Comparison of ENCODE assay signal across 23 mouse cellular contexts in genomic region chr5:34999281-34999680, GRCm38 (mm10). TPM values are rescaled to one million over a fixed set of nuclear protein-coding genes. Genes with fewer than 3 reads are reported as not detected.
DNase-seq lines count a peak whose midpoint lies in the region; ATAC-seq lines count a peak whose summit lies in the region.
"Had no signal": no experiment of that assay in that cellular context is flagged by ENCODE, and none has a peak within 500 bp of the region (broad histone marks: within the 10 kb centered on the region; RNA-seq: fewer than 3 reads in every experiment).

No protein-coding gene starts in this region.

- H3K4me3 ChIP-seq in hindbrain, embryonic 16.5 days (ENCODE audit: low read length): no peak overlapping the region
- H3K4me3 ChIP-seq in hindbrain, embryonic 14.5 days (replicated peaks; ENCODE audit: low read length): no peak overlapping the region
- H3K4me3 ChIP-seq in embryonic facial prominence, embryonic 15.5 days (replicated peaks): no peak overlapping the region
- H3K4me3 ChIP-seq: heart, adult 2 months; lung, embryonic 15.5 days; midbrain, embryonic 10.5 days; neural tube, embryonic 12.5 days had no signal

- DNase-seq in hindbrain, embryonic 14.5 days (ENCODE audit: low spot score): no peak
- peak; percentile 54 to 69 for DNase-seq in urinary bladder, adult 18-20 months (ENCODE audit: low spot score in 2 of 2)
- DNase-seq in urinary bladder, postnatal 10 days (ENCODE audit: low spot score): no peak
- no peak for DNase-seq in embryo, embryonic 11 days
- DNase-seq in right cerebral cortex, postnatal 10 days (ENCODE audit: low spot score in 2 of 2): no peak
- DNase-seq: adrenal gland, postnatal 36 days; cerebellum, adult 11-12 months; cerebellum, postnatal 14 days; gastrocnemius, postnatal 14 days; heart, adult 2 months; heart, postnatal 36 days; kidney, adult 18-20 months; layer of hippocampus, postnatal 36 days; lung, postnatal 4 days; right cerebral cortex, adult 18-20 months; thymus, adult 2 months had no signal

- peaks cover 4% of the 10 kb centered on the region for H3K4me1 ChIP-seq in hindbrain, embryonic 16.5 days (ENCODE audit: control insufficient read depth, insufficient read depth, low read depth, low read length)
- no peaks in the 10 kb centered on the region for H3K4me1 ChIP-seq in hindbrain, embryonic 14.5 days (replicated peaks; ENCODE audit: control insufficient read depth, insufficient read depth, low read length)
- peaks cover 44% of the 10 kb centered on the region for H3K4me1 ChIP-seq in embryonic facial prominence, embryonic 15.5 days
- H3K4me1 ChIP-seq: lung, embryonic 15.5 days had no signal

- no peaks in the 10 kb centered on the region for H3K9me3 ChIP-seq in hindbrain, embryonic 16.5 days (ENCODE audit: control insufficient read depth, low read length)
- no peaks in the 10 kb centered on the region for H3K9me3 ChIP-seq in hindbrain, embryonic 14.5 days (ENCODE audit: control insufficient read depth, low read length)
- no peaks in the 10 kb centered on the region for H3K9me3 ChIP-seq in embryonic facial prominence, embryonic 15.5 days (replicated peaks)
- H3K9me3 ChIP-seq: lung, embryonic 15.5 days; midbrain, embryonic 10.5 days; neural tube, embryonic 12.5 days had no signal

- no peaks in the 10 kb centered on the region for H3K36me3 ChIP-seq in hindbrain, embryonic 16.5 days (ENCODE audit: control insufficient read depth, insufficient read depth, low read length)
- peaks cover 5% of the 10 kb centered on the region; the same call in 1 of the 2 replicates for H3K36me3 ChIP-seq in hindbrain, embryonic 14.5 days (replicated peaks; ENCODE audit: control insufficient read depth, insufficient read depth)
- H3K36me3 ChIP-seq in embryonic facial prominence, embryonic 15.5 days: no peaks in the 10 kb centered on the region
- H3K36me3 ChIP-seq: lung, embryonic 15.5 days had no signal

- H3K9ac ChIP-seq in hindbrain, embryonic 16.5 days (ENCODE audit: low read depth, low read length): no peak overlapping the region
- H3K9ac ChIP-seq in hindbrain, embryonic 14.5 days: no peak overlapping the region
- no peak overlapping the region for H3K9ac ChIP-seq in embryonic facial prominence, embryonic 15.5 days
- H3K9ac ChIP-seq: liver, embryonic 14.5 days; lung, embryonic 15.5 days; neural tube, embryonic 12.5 days had no signal

- no peak for ATAC-seq in hindbrain, embryonic 16.5 days
- ATAC-seq in hindbrain, embryonic 14.5 days (ENCODE audit: low FRiP score): no peak
- ATAC-seq in embryonic facial prominence, embryonic 15.5 days (ENCODE audit: insufficient number of reproducible peaks, low FRiP score, low TSS enrichment, low read depth): no peak; the same call in 1 of the 2 replicates

- no peak overlapping the region for H3K4me2 ChIP-seq in hindbrain, embryonic 16.5 days (ENCODE audit: low read length)
- H3K4me2 ChIP-seq in hindbrain, embryonic 14.5 days (replicated peaks): no peak overlapping the region
- 0 out of 2 replicates have a peak overlapping the region, but pooled peaks have one; percentile 8 for H3K4me2 ChIP-seq in embryonic facial prominence, embryonic 15.5 days (replicated peaks)
- H3K4me2 ChIP-seq: lung, embryonic 15.5 days; neural tube, embryonic 12.5 days had no signal

- WGBS in hindbrain, embryonic 16.5 days: 75% methylated on average over 6 of the region's 6 CpGs
- 77% methylated on average over 6 of the region's 6 CpGs for WGBS in hindbrain, embryonic 14.5 days
- WGBS in embryonic facial prominence, embryonic 15.5 days: 59% methylated on average over 6 of the region's 6 CpGs

- no peaks in the 10 kb centered on the region for H3K27me3 ChIP-seq in hindbrain, embryonic 16.5 days (replicated peaks; ENCODE audit: control insufficient read depth, insufficient read depth, low read length)
- no peaks in the 10 kb centered on the region for H3K27me3 ChIP-seq in hindbrain, embryonic 14.5 days (ENCODE audit: control insufficient read depth, insufficient read depth, low read length)
- no peaks in the 10 kb centered on the region for H3K27me3 ChIP-seq in embryonic facial prominence, embryonic 15.5 days
- H3K27me3 ChIP-seq: lung, embryonic 15.5 days; neural tube, embryonic 12.5 days had no signal

- peak overlapping the region; percentile 32; the same call in 1 of the 2 replicates for H3K27ac ChIP-seq in hindbrain, embryonic 16.5 days (ENCODE audit: low read depth, low read length)
- H3K27ac ChIP-seq in hindbrain, embryonic 14.5 days: no peak overlapping the region
- H3K27ac ChIP-seq in embryonic facial prominence, embryonic 15.5 days (replicated peaks): peak overlapping the region; percentile 81
- H3K27ac ChIP-seq: heart, adult 2 months; kidney, postnatal 0 days; liver, embryonic 14.5 days; lung, embryonic 15.5 days; neural tube, embryonic 12.5 days had no signal

RNA-seq across cellular contexts. Expression of gene Hgfac, which starts 42.0 kb away (rescaled TPM):
- polyA plus RNA-seq in hindbrain, embryonic 16.5 days (2015; fragmentation: Nextera tagmentation; extraction: Ambion mirVana): 0.35 and 0.45 TPM in 2 replicates
- 0.48 and 0.72 TPM in 2 replicates for polyA plus RNA-seq in hindbrain, embryonic 14.5 days (2014; fragmentation: Nextera tagmentation; extraction: Ambion mirVana)
- polyA plus RNA-seq in embryonic facial prominence, embryonic 15.5 days (2015; fragmentation: Nextera tagmentation; extraction: Ambion mirVana): 0.29 and 0.71 TPM in 2 replicates

RNA-seq across cellular contexts. Expression of gene Rgs12, which starts 50.0 kb away (rescaled TPM):
- 40.3 and 41.1 TPM in 2 replicates for polyA plus RNA-seq in hindbrain, embryonic 16.5 days (2015; fragmentation: Nextera tagmentation; extraction: Ambion mirVana)
- polyA plus RNA-seq in hindbrain, embryonic 14.5 days (2014; fragmentation: Nextera tagmentation; extraction: Ambion mirVana): 34.1 and 36.5 TPM in 2 replicates
- polyA plus RNA-seq in embryonic facial prominence, embryonic 15.5 days (2015; fragmentation: Nextera tagmentation; extraction: Ambion mirVana): 40.1 and 42.3 TPM in 2 replicates

RNA-seq across cellular contexts. Expression of gene Dok7, which starts 57.3 kb away (rescaled TPM):
- 12.0 and 12.5 TPM in 2 replicates for polyA plus RNA-seq in hindbrain, embryonic 16.5 days (2015; fragmentation: Nextera tagmentation; extraction: Ambion mirVana)
- polyA plus RNA-seq in hindbrain, embryonic 14.5 days (2014; fragmentation: Nextera tagmentation; extraction: Ambion mirVana): 5.5 and 7.1 TPM in 2 replicates
- 9.6 and 11.1 TPM in 2 replicates for polyA plus RNA-seq in embryonic facial prominence, embryonic 15.5 days (2015; fragmentation: Nextera tagmentation; extraction: Ambion mirVana)

Comparison
In these comparisons a context has a peak if more than half of its experiments do, and no peak if none do; other contexts are left out.
1. DNase-seq: peak in urinary bladder, adult 18-20 months (2 of 2); none in hindbrain, embryonic 14.5 days (single experiment), urinary bladder, postnatal 10 days (single experiment), embryo, embryonic 11 days (single experiment) and right cerebral cortex, postnatal 10 days (0 of 2).